Mouse (Mus musculus) mature B cell (primary cell): ENCODE results near the gene Nasp.
"Not testable (repeated sequence)": the region's sequence is repeated elsewhere in the genome, so short reads cannot be mapped to it uniquely, and the experiment has no call there.

ENCODE experiments used
- in situ Hi-C: fragments of 300-500 bp; cut with MboI; formaldehyde crosslinking; loops from 2 replicates; pipeline ENCODE4 v1.14.3; 2019

Nasp gene

GRCm38 (mm10) chr4:116627722-116628662, at the start of gene Nasp:
Gene Nasp, minus strand, starts transcription at chr4:116627941.
- in situ Hi-C loops, result no loop called here

GRCm38 (mm10) chr4:116676027-116676426, 48.3 kb upstream of the Nasp start:
- in situ Hi-C loops, result no loop called here

GRCm38 (mm10) chr4:116674761-116675160, 47.0 kb upstream of the Nasp start:
- in situ Hi-C loops, result not testable (repeated sequence)

- in situ Hi-C loops, result no loop called here
Observed at GRCm38 (mm10) chr4:116672785-116673184, 45.0 kb upstream of the Nasp start.

GRCm38 (mm10) chr4:116669291-116669690, 41.5 kb upstream of the Nasp start:
- in situ Hi-C loops, result no loop called here

- in situ Hi-C loops, result no loop called here
Observed at GRCm38 (mm10) chr4:116668145-116668544, 40.4 kb upstream of the Nasp start.

GRCm38 (mm10) chr4:116666625-116667024, 38.9 kb upstream of the Nasp start:
- in situ Hi-C loops, result no loop called here

GRCm38 (mm10) chr4:116661998-116662397, 34.3 kb upstream of the Nasp start:
- in situ Hi-C loops, result no loop called here

GRCm38 (mm10) chr4:116660829-116661228, 33.1 kb upstream of the Nasp start:
- in situ Hi-C loops, result no loop called here

GRCm38 (mm10) chr4:116659916-116660315, 32.2 kb upstream of the Nasp start:
- in situ Hi-C loops, result not testable (repeated sequence)

- in situ Hi-C loops, result no loop called here
Observed at GRCm38 (mm10) chr4:116659474-116659873, 31.7 kb upstream of the Nasp start.

- in situ Hi-C loops, result no loop called here
Observed at GRCm38 (mm10) chr4:116657971-116658370, 30.2 kb upstream of the Nasp start.

GRCm38 (mm10) chr4:116655658-116656057, 27.9 kb upstream of the Nasp start:
- in situ Hi-C loops, result no loop called here

GRCm38 (mm10) chr4:116655100-116655499, 27.4 kb upstream of the Nasp start:
- in situ Hi-C loops, result no loop called here

GRCm38 (mm10) chr4:116653228-116653627, 25.5 kb upstream of the Nasp start:
- in situ Hi-C loops, result no loop called here

- in situ Hi-C loops, result no loop called here
Observed at GRCm38 (mm10) chr4:116651797-116652135, 24.0 kb upstream of the Nasp start.

GRCm38 (mm10) chr4:116650924-116651796, 23.4 kb upstream of the Nasp start, which contains the start of gene Akr1a1:
Gene Akr1a1, minus strand, starts transcription at chr4:116651680.
- in situ Hi-C loops, result no loop called here

- in situ Hi-C loops, result no loop called here
Observed at GRCm38 (mm10) chr4:116650365-116650764, 22.6 kb upstream of the Nasp start.

GRCm38 (mm10) chr4:116649411-116649810, 21.7 kb upstream of the Nasp start:
- in situ Hi-C loops, result no loop called here

- in situ Hi-C loops, result no loop called here
Observed at GRCm38 (mm10) chr4:116645624-116646023, 17.9 kb upstream of the Nasp start.

- in situ Hi-C loops, result no loop called here
Observed at GRCm38 (mm10) chr4:116644326-116644725, 16.6 kb upstream of the Nasp start.

GRCm38 (mm10) chr4:116642071-116642470, 14.3 kb upstream of the Nasp start:
- in situ Hi-C loops, result no loop called here

- in situ Hi-C loops, result no loop called here
Observed at GRCm38 (mm10) chr4:116638821-116639220, 11.1 kb upstream of the Nasp start.
